Mouse (Mus musculus): Measurements from ENCODE around the gene Spcs3.
A peak's percentile ranks its signal among the peaks of the same experiment; 100 is the strongest.

The Spcs3 gene

DNA sequence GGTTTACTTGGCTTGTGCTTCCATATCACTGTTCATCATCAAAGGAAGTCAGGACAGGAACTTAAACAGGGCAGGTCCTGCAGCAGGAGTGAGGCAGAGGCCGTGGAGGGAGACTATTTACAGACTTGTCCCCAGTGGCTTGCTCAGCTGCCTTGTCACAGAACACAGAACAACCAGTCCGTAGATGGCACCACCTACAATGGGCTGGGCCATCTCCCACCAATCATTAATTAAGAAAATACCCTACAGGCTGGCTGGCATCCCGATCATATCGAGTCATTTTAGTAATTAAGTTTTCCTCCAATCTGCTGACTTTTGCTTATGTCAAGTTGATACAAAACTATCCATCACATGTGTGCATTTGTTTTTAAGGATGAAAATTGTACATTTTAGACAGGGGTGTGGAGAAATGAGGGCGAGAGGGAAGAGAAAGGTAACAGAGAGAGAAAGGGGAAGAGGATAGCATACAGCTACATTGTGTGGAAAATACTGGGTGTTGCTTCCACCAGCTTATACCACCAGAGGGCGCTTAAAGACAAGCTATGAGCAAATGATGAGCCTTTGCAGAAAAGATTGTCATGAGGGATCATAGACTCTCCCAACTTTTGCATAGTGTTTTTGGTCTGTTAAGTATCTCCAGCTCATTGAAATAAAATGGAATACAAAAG is 22.2 kb downstream of the Spcs3 start:
- DNase-seq = peak; percentile 80

DNA sequence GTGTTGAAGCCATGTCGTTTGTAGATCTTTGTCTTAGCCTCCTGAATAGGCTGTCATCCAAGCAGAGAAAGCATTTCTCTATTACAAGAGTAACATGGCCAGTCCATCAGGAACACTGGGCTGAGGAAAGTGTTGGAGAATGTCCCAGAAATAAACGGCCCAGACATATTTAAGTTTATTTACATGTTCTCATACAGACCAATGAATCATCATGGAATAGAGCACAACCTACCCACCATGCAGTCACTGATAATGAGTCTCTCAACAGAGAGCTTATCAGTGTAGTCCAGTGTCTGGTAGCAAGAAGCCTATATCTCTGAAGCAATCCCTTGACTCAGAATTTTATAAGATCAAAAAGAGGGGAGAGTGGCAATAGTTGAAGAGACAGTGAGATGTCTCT is 24.7 kb downstream of the Spcs3 start:
- DNase-seq = no peak

GRCm38 (mm10) chr8:54503104-54503503 is 26.7 kb downstream of the Spcs3 start:
- DNase-seq = no peak

DNA sequence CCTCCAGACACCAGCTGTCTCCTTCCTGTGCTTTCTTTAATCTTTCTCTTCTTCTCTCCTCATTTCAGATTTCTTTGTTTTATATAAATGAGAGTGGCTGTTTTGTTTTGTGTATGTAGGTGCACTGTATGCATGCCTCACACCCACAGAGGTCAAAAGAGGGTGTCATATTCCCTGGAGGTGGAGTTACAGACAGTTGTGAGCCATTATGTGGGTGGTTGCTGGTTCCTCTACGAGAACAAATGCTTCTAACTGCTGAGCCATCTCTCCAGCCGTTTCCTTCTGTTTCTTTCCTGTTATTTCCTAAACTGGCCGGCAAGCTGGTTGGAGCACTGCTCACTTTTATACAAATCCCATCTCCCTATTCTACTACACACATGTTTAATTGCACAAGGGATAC is 35.9 kb downstream of the Spcs3 start:
- DNase-seq = no peak

DNA sequence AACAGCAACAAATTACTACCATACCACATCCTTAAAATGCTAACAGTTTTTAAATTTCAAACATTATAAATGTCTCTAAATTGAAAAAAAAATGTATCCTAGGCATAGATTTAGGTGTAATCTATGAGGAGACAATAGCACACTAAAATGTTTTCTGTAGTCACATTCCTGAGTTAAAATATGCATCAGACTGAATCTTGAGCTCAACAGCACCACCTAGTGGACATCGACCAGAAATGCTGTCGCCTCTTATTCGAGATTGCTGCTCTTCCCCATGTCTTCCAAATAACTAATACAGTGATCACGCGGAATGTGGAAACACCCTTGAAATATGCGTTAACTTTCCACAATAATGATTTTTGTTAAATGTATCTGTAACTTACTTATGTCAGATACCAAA is 36.7 kb downstream of the Spcs3 start:
- peak; percentile 38 for DNase-seq

DNA sequence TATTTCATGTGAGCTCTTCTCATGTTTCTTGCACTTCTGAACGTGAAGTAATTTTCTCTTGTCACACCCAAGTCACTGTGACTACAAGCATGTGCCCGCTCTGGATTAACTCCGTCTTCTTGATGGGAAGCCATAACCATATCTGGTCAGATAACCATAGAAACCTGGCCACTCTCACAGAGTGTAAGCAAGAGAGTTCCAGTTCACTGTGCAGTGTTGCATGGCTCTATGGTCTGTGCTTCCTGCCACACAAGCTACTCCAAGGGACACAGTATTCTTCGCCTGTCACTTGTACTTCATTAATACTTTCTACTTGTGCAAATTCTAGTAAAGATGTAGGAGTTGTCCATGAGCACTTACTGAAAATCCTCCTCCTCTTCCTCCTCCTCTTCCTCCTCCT is 37.9 kb downstream of the Spcs3 start:
- DNase-seq = no peak

DNA sequence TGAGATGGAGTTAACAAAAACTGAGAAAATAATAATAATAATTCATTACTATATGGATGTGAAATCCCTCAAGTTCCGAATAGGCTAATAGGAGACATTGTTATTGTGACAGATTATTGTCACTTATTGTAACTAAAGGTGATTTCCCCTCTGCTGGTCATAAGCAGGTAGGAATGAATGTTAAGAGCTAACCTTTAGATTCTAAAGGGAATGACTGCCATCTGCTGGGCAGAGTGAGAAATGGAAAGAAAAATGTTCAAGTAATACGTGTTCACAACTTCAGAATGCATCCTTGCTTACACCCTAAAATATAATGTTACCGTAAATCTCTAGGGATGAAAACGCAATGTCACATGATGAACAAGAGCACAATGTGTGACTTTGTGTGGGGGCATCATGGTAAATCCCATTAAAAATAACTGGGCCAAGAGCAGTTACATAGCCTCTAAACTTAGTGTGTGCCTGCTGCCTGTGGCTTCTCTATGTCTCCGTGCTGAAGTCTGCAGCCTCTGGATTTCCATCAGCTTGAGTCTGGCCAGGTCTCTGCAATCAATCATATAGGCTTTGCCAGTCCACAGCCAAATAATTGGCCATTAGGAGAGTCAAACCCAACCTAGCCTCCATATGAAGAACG is 38.6 kb downstream of the Spcs3 start:
- peak; percentile 35 for DNase-seq

DNA sequence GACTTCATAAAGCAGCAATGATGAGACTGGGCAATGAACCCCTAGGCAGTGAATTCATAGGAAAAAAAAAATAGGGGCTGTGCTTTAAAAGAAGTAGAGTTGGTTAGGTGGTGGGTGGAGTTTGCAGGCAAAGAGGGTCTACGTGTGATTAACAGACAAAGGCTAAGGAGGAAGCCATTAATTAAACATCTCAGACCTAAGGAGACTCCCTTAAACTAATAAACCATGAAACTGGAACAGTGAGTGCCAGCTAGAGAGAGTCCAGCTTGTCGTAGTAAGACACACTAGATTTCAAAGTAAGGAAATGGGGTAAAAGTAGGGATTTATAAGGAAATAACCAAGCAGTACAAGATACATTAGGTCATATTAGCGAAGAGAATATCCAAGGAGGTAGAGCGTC is 41.4 kb downstream of the Spcs3 start:
- no peak for DNase-seq

GRCm38 (mm10) chr8:54486555-54487273 is 43.1 kb downstream of the Spcs3 start:
- no peak for DNase-seq

All from right cerebral cortex, postnatal 14 days (tissue).